Mouse (Mus musculus): ENCODE measurements around the gene Bhlha9. TPM values are rescaled to one million over a fixed set of nuclear protein-coding genes. Genes with fewer than 3 reads are reported as not detected.

The Bhlha9 gene
- polyA plus RNA-seq, 1 experiment from 2014 or later = not detected

DNA sequence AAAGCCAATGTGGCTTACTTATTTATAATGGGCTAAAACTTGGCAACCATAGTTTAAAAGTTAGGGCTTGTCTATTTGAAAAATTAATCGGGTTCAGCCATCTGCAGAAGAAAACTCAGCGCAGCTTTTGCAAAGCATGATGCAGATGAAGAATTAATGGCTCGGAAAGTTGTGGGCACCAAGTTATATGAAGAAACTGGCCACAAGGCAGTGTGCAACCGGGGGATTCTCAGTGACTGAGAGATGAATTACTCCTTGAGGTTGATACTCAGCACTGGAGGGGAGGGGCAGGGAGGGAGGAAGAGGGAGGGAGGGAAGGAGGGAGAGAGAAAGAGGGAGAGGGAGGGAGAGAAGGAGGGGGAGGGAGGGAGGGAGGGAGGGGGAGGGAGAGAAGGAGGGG lies 44.7 kb downstream of the Bhlha9 start:
- H3K4me1 ChIP-seq (ENCODE audit: control insufficient read depth in 2 of 2, insufficient read depth in 2 of 2, low read length in 2 of 2) = no peaks in the 10 kb centered on the region
- no peaks in the 10 kb centered on the region for H3K36me3 ChIP-seq (ENCODE audit: control insufficient read depth, insufficient read depth, low read length)
- H3K9me3 ChIP-seq (ENCODE audit: control insufficient read depth, low read length) = no peaks in the 10 kb centered on the region
- H3K4me2 ChIP-seq (ENCODE audit: low read length) = no peak overlapping the region
- no peak overlapping the region for H3K9ac ChIP-seq (ENCODE audit: low read length)
- H3K27me3 ChIP-seq (ENCODE audit: control insufficient read depth, insufficient read depth, low read length) = no peaks in the 10 kb centered on the region
- ATAC-seq (ENCODE audit: insufficient number of reproducible peaks, insufficient read depth, low FRiP score, low read depth) = no peak
- WGBS = 68% methylated on average over 4 of the region's 4 CpGs
- H3K4me3 ChIP-seq (ENCODE audit: control insufficient read depth in 1 of 2, insufficient read depth in 1 of 2, low read depth in 1 of 2, low read length in 2 of 2) = no peak overlapping the region
- no peak overlapping the region for H3K27ac ChIP-seq (replicated peaks in 1 of 2; ENCODE audit: control insufficient read depth in 1 of 2, insufficient read depth in 1 of 2, low read depth in 2 of 2, low read length in 2 of 2)

Other genes starting within 250 kb of the Bhlha9 start
- 25.6 and 25.8 TPM in 2 replicates for gene Abr, start 50.2 kb upstream of the Bhlha9 start, polyA plus RNA-seq (2014; fragmentation: Nextera tagmentation; extraction: Ambion mirVana)
- gene Trarg1, start 7.3 kb downstream of the Bhlha9 start, polyA plus RNA-seq (2014; fragmentation: Nextera tagmentation; extraction: Ambion mirVana) = 0.08 TPM in 1 of 2 replicates, not detected in the other
- gene Gosr1, start 91.1 kb downstream of the Bhlha9 start, polyA plus RNA-seq (2014; fragmentation: Nextera tagmentation; extraction: Ambion mirVana) = 20.3 and 23.2 TPM in 2 replicates
- 23.4 and 24.1 TPM in 2 replicates for gene Cpd, start 174.5 kb downstream of the Bhlha9 start, polyA plus RNA-seq (2014; fragmentation: Nextera tagmentation; extraction: Ambion mirVana)
- gene Tmigd1, start 229.7 kb downstream of the Bhlha9 start, polyA plus RNA-seq (2014; fragmentation: Nextera tagmentation; extraction: Ambion mirVana) = 0.39 TPM in 1 of 2 replicates, not detected in the other